ENCODE assay signal across 12 mouse cellular contexts in the genomic region with DNA sequence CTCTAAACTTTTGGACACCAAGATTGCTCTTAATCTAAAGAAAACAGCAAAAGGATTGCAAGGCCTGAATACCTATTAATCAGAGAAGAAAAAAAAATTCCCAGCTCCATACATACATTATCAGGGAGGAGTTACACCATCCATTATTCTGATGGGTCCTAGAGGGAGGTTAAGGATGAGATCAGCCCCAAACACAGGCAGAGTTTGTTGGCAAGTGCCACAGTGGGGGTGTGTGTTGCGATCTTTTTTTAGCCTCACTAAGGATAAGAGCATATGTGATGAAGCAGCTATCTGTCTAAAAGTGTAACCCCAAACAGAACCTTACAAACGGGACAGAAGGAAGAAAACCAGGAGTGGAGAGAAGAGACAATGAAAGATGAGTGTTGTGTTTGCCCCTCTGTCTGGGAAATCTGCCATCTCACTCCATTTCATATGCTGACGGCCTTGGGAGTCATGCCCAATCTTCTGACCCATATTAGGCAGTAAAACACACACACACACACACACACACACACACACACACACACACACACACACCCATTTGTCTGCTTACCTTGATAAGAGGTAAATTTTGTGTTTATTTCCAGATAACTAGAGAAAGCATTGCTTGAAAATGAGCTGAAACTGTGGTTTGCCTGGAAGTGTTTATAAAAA.
DNase-seq lines count a peak whose midpoint lies in the region; ATAC-seq and TF ChIP-seq lines count a peak whose summit lies in the region.
"Had no signal": no experiment of that assay in that cellular context is flagged by ENCODE, and none has a peak within 500 bp of the region (broad histone marks: within the 10 kb centered on the region; RNA-seq: fewer than 3 reads in every experiment).

No protein-coding gene starts in this region.

- peak; percentile 23 for DNase-seq in layer of hippocampus, adult 9-11 months
- no peak for DNase-seq in layer of hippocampus, postnatal 36 days
- DNase-seq in NIH3T3 (ENCODE audit: low read depth), result peak; percentile 33
- DNase-seq in adrenal gland, adult 8-10 months, result peak; percentile 66
- peak; percentile 74 for DNase-seq in heart, postnatal 0 days (ENCODE audit: low spot score)
- no peak for DNase-seq in gastrocnemius, adult 18-20 months (ENCODE audit: low spot score)
- no peak for DNase-seq in left cerebral cortex, adult 8-10 months (ENCODE audit: low spot score in 2 of 2)
- DNase-seq: kidney, postnatal 25 days; thymus, postnatal 25 days had no signal

- H3K9ac ChIP-seq in heart, postnatal 0 days (replicated peaks; ENCODE audit: low read depth, low read length), result no peak overlapping the region
- H3K9ac ChIP-seq in hindbrain, embryonic 13.5 days, result no peak overlapping the region
- H3K9ac ChIP-seq: hindbrain, embryonic 15.5 days; limb, embryonic 15.5 days had no signal

- no peak for TF ChIP-seq CTCF in heart, postnatal 0 days (IDR thresholded peaks at IDR 0.05; ENCODE audit: low read depth)

- ATAC-seq in heart, postnatal 0 days (ENCODE audit: insufficient read depth, low read depth), result peak; percentile 76
- no peak for ATAC-seq in hindbrain, embryonic 13.5 days (ENCODE audit: low FRiP score)

- no peak overlapping the region for H3K4me2 ChIP-seq in heart, postnatal 0 days (ENCODE audit: low read depth, low read length)
- no peak overlapping the region for H3K4me2 ChIP-seq in hindbrain, embryonic 13.5 days
- H3K4me2 ChIP-seq: hindbrain, embryonic 15.5 days; limb, embryonic 15.5 days had no signal

- peak overlapping the region; percentile 71 for H3K27ac ChIP-seq in heart, postnatal 0 days (ENCODE audit: low read depth)
- H3K27ac ChIP-seq in hindbrain, embryonic 13.5 days, result no peak overlapping the region
- H3K27ac ChIP-seq: hindbrain, embryonic 15.5 days; limb, embryonic 15.5 days had no signal

- H3K36me3 ChIP-seq in heart, postnatal 0 days (replicated peaks; ENCODE audit: control insufficient read depth, insufficient read depth, low read length), result no peaks in the 10 kb centered on the region
- H3K36me3 ChIP-seq in hindbrain, embryonic 13.5 days, result no peaks in the 10 kb centered on the region
- H3K36me3 ChIP-seq: hindbrain, embryonic 15.5 days; limb, embryonic 15.5 days had no signal

- H3K4me1 ChIP-seq in heart, postnatal 0 days (ENCODE audit: control insufficient read depth, insufficient read depth), result peaks cover 22% of the 10 kb centered on the region
- no peaks in the 10 kb centered on the region for H3K4me1 ChIP-seq in hindbrain, embryonic 13.5 days (replicated peaks)
- H3K4me1 ChIP-seq: hindbrain, embryonic 15.5 days; limb, embryonic 15.5 days had no signal

- no peaks in the 10 kb centered on the region for H3K9me3 ChIP-seq in heart, postnatal 0 days (replicated peaks; ENCODE audit: control insufficient read depth, low read length)
- no peaks in the 10 kb centered on the region for H3K9me3 ChIP-seq in hindbrain, embryonic 13.5 days
- H3K9me3 ChIP-seq: hindbrain, embryonic 15.5 days; limb, embryonic 15.5 days had no signal

- H3K27me3 ChIP-seq in heart, postnatal 0 days (ENCODE audit: control insufficient read depth, insufficient read depth, low read length), result no peaks in the 10 kb centered on the region
- H3K27me3 ChIP-seq in hindbrain, embryonic 13.5 days, result no peaks in the 10 kb centered on the region
- H3K27me3 ChIP-seq: hindbrain, embryonic 15.5 days; limb, embryonic 15.5 days had no signal

- H3K4me3 ChIP-seq in heart, postnatal 0 days (ENCODE audit: low read depth, low read length), result no peak overlapping the region
- no peak overlapping the region for H3K4me3 ChIP-seq in hindbrain, embryonic 13.5 days
- H3K4me3 ChIP-seq: hindbrain, embryonic 15.5 days; limb, embryonic 15.5 days had no signal

- no peak for TF ChIP-seq EP300 in heart, postnatal 0 days (IDR thresholded peaks at IDR 0.05; ENCODE audit: low read depth)

- 9% methylated on average over 3 of the region's 3 CpGs for WGBS in heart, postnatal 0 days
- 87% methylated on average over 3 of the region's 3 CpGs for WGBS in hindbrain, embryonic 13.5 days

Comparison
In these comparisons a context has a peak if more than half of its experiments do, and no peak if none do; other contexts are left out.
1. DNase-seq: peak in layer of hippocampus, adult 9-11 months (single experiment), NIH3T3 (single experiment), adrenal gland, adult 8-10 months (single experiment) and heart, postnatal 0 days (single experiment); none in layer of hippocampus, postnatal 36 days (0 of 2), gastrocnemius, adult 18-20 months (single experiment) and left cerebral cortex, adult 8-10 months (0 of 2).